Mouse (Mus musculus) colon, adult 2 months (tissue): Measurements from ENCODE around the gene Tcp10a. TPM values are rescaled to one million over a fixed set of nuclear protein-coding genes. Genes with fewer than 3 reads are reported as not detected.

ENCODE experiments used
- polyA plus RNA-seq: library from polyadenylated mRNA; depleted of rRNA; stranded (reverse); fragments of >200 nt; gene quantifications from 2 replicates; pipeline ENCODE4 v1.2.3, GENCODE M21; 2012; rRNA removed

Tcp10a gene
- polyA plus RNA-seq: not detected in 2 replicates

DNA sequence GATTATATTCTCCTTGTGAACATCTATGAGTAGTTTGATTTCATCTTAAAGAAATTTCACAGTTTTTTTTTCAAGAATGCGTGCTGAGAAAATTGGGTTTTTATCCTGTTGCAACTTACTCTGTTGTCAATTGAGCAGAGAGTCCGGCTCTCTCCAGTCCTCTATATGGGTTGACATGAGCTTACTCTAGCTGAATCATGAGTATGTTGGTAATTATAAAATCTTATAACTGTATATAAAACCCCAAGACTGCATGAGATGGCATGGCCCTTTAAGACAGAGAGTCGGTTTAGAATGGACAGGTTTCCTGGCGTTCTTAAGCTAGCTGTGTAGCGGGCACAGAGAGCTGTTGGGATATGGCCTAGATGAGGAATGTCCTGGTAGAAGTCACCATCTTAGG is at the start of gene Tcp10a:
Tcp10a (plus strand) TSS at position 301 of the 400 bp plus-strand sequence.

DNA sequence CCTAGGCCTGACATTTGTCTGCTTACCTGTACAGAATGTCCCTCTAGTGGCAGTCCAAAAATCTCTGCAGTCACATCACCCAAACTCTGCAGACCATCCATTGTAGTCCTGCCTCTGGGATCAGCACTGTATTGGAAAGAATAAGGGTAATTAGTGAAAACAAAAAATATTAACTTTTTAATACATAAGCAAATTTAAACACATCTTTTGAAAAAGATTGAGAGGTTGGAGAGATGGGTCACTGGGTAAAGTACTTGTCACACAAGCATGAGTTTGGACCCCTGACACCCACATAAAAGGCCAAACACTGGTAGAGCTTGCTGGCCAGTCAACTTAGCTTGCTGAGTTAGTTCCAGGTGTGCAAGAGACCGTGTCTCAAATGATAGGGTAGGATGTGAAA is 28.1 kb downstream of the Tcp10a start, which contains the start of gene Ttll2:
Ttll2 (minus strand) TSS at position 101 of the 400 bp plus-strand sequence.

DNA sequence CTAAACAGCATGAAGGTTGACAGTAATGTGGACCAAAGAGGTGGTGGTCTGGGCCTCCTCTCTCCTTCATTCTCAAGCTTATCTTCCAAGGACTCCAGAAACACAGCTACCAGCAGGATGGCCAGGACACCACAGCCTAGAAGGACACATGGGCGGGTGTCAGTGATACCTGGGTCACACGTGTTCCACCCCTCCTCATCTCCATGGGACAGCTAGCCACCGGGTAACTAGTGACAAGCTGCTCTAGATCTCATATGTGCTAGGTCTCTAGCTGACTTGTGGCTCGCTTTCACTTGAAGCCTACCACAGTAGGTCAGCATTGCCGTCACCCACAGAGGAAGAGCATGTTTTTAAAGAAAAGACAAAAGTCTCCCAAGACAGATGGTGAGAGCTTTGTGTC is 47.4 kb downstream of the Tcp10a start, which contains the start of gene Gm49630:
Gm49630 (minus strand) TSS at position 101 of the 400 bp plus-strand sequence.

DNA sequence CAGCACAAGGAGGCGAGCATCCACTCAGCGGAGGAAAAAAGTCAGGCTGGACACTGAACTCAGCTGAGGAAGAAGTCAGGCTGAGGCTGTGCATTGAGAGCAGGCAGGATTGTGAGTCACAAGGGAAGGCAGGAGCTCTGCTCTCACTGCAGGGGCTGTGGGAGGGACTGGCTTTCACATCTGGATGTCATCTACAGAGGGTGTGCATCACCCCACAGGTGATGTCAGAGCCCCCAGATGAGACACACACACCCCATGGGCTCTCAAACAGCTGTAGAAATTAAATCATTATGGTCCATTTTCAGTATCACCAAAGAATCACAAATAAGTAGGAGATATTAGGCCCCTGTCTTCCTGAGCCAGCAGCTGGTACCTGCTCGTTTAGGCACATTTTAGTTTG is 60.9 kb downstream of the Tcp10a start, which contains the start of gene Unc93a2:
Unc93a2 (minus strand) TSS at position 101 of the 400 bp plus-strand sequence.

Other genes with a start within 250 kb of the Tcp10a start
- 3.6 and 3.9 TPM in 2 replicates for gene Rps6ka2, start 154.5 kb upstream of the Tcp10a start, polyA plus RNA-seq
- not detected in 2 replicates for gene Ttll2, start 28.1 kb downstream of the Tcp10a start, polyA plus RNA-seq
- gene Gm49630, start 47.3 kb downstream of the Tcp10a start, polyA plus RNA-seq: not detected in 2 replicates
- gene Unc93a2, start 60.8 kb downstream of the Tcp10a start, polyA plus RNA-seq: 0.08 and 0.24 TPM in 2 replicates